Mouse (Mus musculus) left cerebral cortex, postnatal 10 days (tissue): ENCODE results near the gene Hoxb8. TPM values are rescaled to one million over a fixed set of nuclear protein-coding genes. Genes with fewer than 3 reads are reported as not detected.

Experiments used
- DNase-seq, 2 experiments: peaks; one replicate each; pipeline ENCODE4 v3.0.0; 2021 to 2022; ENCODE audit warnings: low spot score in 2 of 2, mixed read lengths in 1 of 2; ENCODE audit errors: extremely low spot score in 1 of 2
- intact Hi-C: fragments of 180-260 bp; cut with DNase I; formaldehyde crosslinking; loops from one replicate; pipeline ENCODE4 v1.15.1; 2025
- total RNA-seq, 2 experiments: library from RNA; stranded (reverse); gene quantifications; 2 replicates each; pipeline ENCODE4 v1.2.3; 2021

Hoxb8 gene
- not detected for total RNA-seq

- intact Hi-C loops = loop anchor here (2.0 to 10.0 kb wide), 4 partner anchors 277 to 579 kb away; partner anchors contain the start of gene Igf2bp1
These were observed at the start of gene Hoxb8 for GRCm38 (mm10) chr11:96281855-96282570. TSS of gene Hoxb8 (plus strand) at chr11:96281905.

GRCm38 (mm10) chr11:96234906-96235305, 46.8 kb upstream of the Hoxb8 start:
- intact Hi-C loops = loop anchor here (5.0 kb wide), 1 partner anchor 143 kb away; no protein-coding TSS in a partner anchor
- DNase-seq = peak in 1 of 2 experiments; percentile 39

More at GRCm38 (mm10) chr11:96281855-96282570, at the start of gene Hoxb8:
- DNase-seq = no peak

GRCm38 (mm10) chr11:96240211-96240610, 41.5 kb upstream of the Hoxb8 start:
- intact Hi-C loops = loop anchor here (2.0 kb wide), 1 partner anchor 95 kb away; no protein-coding TSS in a partner anchor
- peak; percentile 9 to 36 for DNase-seq

- intact Hi-C loops = no loop called here
- DNase-seq = no peak
These were observed 30.8 kb upstream of the Hoxb8 start for GRCm38 (mm10) chr11:96250901-96251300.

GRCm38 (mm10) chr11:96251480-96252031, 30.1 kb upstream of the Hoxb8 start:
- no peak for DNase-seq
- intact Hi-C loops = no loop called here

GRCm38 (mm10) chr11:96252541-96253120, 29.1 kb upstream of the Hoxb8 start:
- intact Hi-C loops = no loop called here

DNA sequence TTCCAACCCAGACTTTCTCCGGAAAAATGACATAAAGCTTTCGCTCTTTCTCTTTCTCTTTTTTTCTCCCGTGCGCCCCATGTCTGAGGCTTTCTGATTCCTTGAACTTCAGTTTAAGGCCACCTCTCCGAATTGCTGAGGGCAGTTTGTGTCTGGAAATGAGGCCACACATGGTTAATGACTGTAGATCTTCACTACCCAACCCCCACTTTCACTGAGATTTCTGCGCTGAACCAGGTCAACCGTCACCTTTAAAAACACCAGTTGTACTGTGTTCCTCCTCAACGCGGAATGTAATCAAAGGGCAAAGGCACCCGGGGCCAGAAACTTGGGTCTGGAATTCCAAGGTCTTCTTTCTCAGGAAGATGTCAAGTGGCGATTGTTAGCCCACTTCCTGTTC, 27.5 kb upstream of the Hoxb8 start:
- intact Hi-C loops = no loop called here

More at GRCm38 (mm10) chr11:96252541-96253120, 29.1 kb upstream of the Hoxb8 start:
- no peak for DNase-seq

GRCm38 (mm10) chr11:96255111-96255995, 26.4 kb upstream of the Hoxb8 start:
- intact Hi-C loops = no loop called here
- DNase-seq = no peak

More for the DNA sequence above, 27.5 kb upstream of the Hoxb8 start:
- DNase-seq = no peak

GRCm38 (mm10) chr11:96255996-96256445, 25.7 kb upstream of the Hoxb8 start:
- no peak for DNase-seq
- intact Hi-C loops = no loop called here

DNA sequence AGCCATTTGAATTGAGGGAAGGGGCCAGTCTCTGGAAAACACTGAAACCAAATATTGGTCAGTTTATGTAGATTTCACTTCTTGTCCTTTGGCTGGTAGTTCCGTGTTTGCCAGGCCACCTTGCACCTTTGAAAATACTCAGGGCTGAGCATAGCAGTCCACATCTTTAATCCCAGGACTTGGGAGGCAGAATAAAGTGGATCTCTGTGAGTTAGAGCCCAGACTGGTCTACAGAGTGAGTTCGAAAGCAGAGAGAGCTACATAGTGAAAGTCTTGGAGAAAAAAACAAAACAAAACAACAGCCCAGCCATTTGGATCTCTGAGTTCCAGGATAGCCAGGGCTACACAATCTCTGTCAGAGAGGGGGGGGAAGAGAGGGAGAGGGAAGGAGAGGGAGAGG, 24.6 kb upstream of the Hoxb8 start:
- DNase-seq = no peak
- intact Hi-C loops = no loop called here

DNA sequence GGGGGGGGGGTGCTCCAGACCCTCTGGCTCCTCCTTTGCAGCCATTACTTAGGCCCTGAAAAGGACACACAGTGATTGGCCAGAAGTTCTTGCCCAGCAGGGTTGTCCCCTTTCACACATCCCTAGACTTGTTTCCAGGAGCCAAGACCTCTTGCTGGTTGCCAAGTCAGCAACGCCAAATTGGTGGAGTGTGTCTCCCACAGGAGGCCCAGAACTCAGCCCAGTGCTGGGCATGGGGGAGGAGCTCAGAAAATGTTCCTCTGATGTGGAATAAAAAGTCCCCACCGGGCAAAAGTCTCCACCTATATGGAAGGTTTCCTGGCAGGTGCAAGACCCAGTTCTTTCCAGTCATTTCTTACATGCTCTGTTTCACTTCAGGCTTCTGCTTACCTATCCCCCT, 22.7 kb upstream of the Hoxb8 start:
- intact Hi-C loops = no loop called here
- no peak for DNase-seq

DNA sequence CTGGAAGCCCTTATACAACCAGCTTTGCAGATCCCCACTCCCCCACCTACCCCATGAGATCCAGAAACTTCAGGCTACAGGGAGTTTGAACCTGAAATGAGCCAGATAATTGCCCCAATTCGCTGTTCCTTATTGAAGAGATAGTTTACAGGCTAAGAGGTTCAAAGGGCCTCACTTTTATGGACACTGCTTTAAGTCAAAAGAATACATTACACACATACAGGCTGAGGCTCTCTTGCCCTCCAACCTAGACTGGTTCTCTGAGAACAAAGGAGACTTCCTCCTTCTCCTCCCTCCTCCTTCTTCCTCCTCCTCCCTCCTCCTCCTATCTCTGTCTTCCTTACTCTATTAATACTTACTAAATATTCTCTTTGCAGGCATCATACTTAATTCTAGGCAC, 22.2 kb upstream of the Hoxb8 start:
- no peak for DNase-seq
- intact Hi-C loops = no loop called here

DNA sequence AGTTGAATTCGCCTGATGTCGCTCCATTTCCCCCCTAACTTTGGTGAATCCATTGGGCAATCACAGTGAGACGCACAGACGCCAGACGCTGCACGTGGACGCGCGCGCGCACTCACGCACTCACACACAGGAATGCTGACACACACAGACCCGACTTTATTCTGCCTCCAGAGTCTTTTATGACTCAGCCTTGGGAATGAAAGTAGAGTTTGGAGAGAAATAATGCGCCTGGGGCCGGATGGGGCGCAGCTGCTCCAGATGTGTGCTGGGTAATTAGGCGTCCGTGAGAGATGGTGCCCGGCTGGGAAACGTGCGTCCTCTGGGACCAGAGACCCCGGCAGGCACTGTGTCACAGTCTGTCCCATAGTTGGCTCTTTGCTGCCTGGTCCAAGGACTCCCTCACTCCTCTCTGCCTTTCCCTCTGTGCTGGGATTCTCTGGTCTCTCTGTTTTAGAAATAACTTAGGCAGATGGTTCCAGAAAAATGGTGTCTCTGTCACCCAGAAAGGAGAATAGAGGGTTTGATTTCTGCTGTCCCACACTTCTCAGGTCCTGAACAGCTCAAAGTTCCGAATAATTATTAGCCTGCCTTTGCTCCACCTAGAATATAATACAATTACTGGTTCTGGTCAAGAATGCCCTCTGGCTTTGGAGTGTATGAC, 21.3 kb upstream of the Hoxb8 start:
- intact Hi-C loops = loop anchor here (5.0 kb wide), 1 partner anchor 58 kb away; no protein-coding TSS in a partner anchor
- no peak for DNase-seq

- intact Hi-C loops = loop anchor here (5.0 kb wide), 1 partner anchor 59 kb away; no protein-coding TSS in a partner anchor
- DNase-seq = peak in 1 of 2 experiments; percentile 52
These were observed 20.3 kb upstream of the Hoxb8 start for GRCm38 (mm10) chr11:96261323-96261890.

- no peak for DNase-seq
- intact Hi-C loops = loop anchor here (5.0 kb wide), 1 partner anchor 60 kb away; no protein-coding TSS in a partner anchor
These were observed 19.4 kb upstream of the Hoxb8 start for GRCm38 (mm10) chr11:96262262-96262830.

DNA sequence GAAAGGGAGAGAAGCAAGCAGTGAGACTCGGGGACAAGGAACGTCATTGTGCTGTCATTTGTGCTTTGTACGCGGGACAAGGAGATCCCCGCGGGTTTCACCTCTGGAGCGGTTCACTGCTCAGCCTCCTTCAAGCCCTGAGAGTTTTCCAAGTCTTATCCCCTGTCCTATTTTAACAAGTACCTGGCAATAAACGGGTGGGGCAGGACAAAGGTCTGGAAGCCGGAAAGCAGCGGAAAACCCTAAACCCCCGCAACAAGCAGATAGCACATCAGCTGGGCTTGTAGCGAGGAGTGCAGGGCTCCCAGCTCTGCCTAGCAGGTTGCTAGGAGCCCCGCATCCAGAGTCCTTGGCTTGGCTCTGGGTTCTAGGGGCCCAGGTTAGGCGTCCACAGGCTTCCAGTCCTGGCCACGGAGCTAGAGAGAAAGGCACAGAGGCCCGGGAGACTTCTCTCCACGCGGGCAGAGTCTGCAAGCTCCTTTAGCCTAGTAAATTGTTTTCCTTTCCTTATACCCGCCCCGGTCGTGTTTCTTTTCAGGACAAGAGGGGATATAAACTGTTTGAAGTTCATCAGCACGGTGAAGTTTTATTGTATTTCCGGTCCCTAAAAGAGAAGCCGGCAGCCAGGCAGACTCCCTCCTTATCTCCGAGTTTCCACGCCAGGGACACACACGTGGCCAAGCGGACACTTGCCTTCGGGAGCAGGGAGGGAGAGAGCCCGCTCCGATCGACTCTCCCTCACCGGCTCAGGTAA, 17.9 kb upstream of the Hoxb8 start:
- no peak for DNase-seq
- intact Hi-C loops = loop anchor here (5.0 kb wide), 1 partner anchor 62 kb away; no protein-coding TSS in a partner anchor
